Mouse (Mus musculus): Measurements from ENCODE around the gene Catsper2. TPM values are rescaled to one million over a fixed set of nuclear protein-coding genes. Genes with fewer than 3 reads are reported as not detected.

Catsper2 gene
- polyA plus RNA-seq, 2 experiments: 0.29 to 0.60 TPM

GRCm38 (mm10) chr2:121439746-121440145 is 26.2 kb upstream of the Catsper2 start:
- no peak for DNase-seq (ENCODE audit: low read depth in 3 of 3, low spot score in 3 of 3)
- H3K4me3 ChIP-seq (ENCODE audit: insufficient read depth in 1 of 2, low read depth in 2 of 2, low read length in 2 of 2): no peak overlapping the region
- no peak for ATAC-seq (ENCODE audit: insufficient read depth)
- H3K27me3 ChIP-seq (ENCODE audit: control insufficient read depth, insufficient read depth, low read length): peaks cover 3% of the 10 kb centered on the region
- no peaks in the 10 kb centered on the region for H3K9me3 ChIP-seq (ENCODE audit: control insufficient read depth, low read length)
- H3K4me1 ChIP-seq (replicated peaks; ENCODE audit: control insufficient read depth in 2 of 2, insufficient read depth in 2 of 2, low read length in 1 of 2): peaks cover 4 to 5% of the 10 kb centered on the region in 2 experiments; a peak in 3 of 4 replicates
- H3K36me3 ChIP-seq (replicated peaks; ENCODE audit: control insufficient read depth, insufficient read depth, low read depth): peaks cover 29% of the 10 kb centered on the region
- no peak for TF ChIP-seq EP300 (IDR thresholded peaks at IDR 0.05; ENCODE audit: low read depth)
- TF ChIP-seq CTCF (IDR thresholded peaks at IDR 0.05; ENCODE audit: low read depth): no peak
- no peak overlapping the region for H3K9ac ChIP-seq (replicated peaks)
- no peak overlapping the region for H3K27ac ChIP-seq
- 60% methylated on average over 4 of the region's 4 CpGs for WGBS (ENCODE audit: insufficient replicate concordance)
- no peak overlapping the region for H3K4me2 ChIP-seq (ENCODE audit: low read depth)

GRCm38 (mm10) chr2:121434854-121435253 is 21.3 kb upstream of the Catsper2 start:
- ATAC-seq (ENCODE audit: insufficient read depth) (no peak), DNase-seq (ENCODE audit: low read depth in 3 of 3, low spot score in 3 of 3) (no peak)
- H3K9me3 ChIP-seq (ENCODE audit: control insufficient read depth, low read length): no peaks in the 10 kb centered on the region
- no peak overlapping the region for H3K9ac ChIP-seq (replicated peaks)
- H3K4me2 ChIP-seq (ENCODE audit: low read depth): no peak overlapping the region
- H3K27me3 ChIP-seq (ENCODE audit: control insufficient read depth, insufficient read depth, low read length): no peaks in the 10 kb centered on the region
- H3K27ac ChIP-seq: no peak overlapping the region
- H3K4me1 ChIP-seq (replicated peaks; ENCODE audit: control insufficient read depth in 2 of 2, insufficient read depth in 2 of 2, low read length in 1 of 2): no peaks in the 10 kb centered on the region
- H3K36me3 ChIP-seq (replicated peaks; ENCODE audit: control insufficient read depth, insufficient read depth, low read depth): peaks cover 71% of the 10 kb centered on the region
- H3K4me3 ChIP-seq (ENCODE audit: insufficient read depth in 1 of 2, low read depth in 2 of 2, low read length in 2 of 2): no peak overlapping the region
- 89% methylated on average over 1 of the region's 1 CpGs for WGBS (ENCODE audit: insufficient replicate concordance)
- peak; percentile 51; the same call in 1 of the 2 replicates for TF ChIP-seq CTCF (IDR thresholded peaks at IDR 0.05; ENCODE audit: low read depth)
- TF ChIP-seq EP300 (IDR thresholded peaks at IDR 0.05; ENCODE audit: low read depth): no peak

GRCm38 (mm10) chr2:121425890-121426289 is 12.3 kb upstream of the Catsper2 start:
- 85% methylated on average over 2 of the region's 2 CpGs for WGBS (ENCODE audit: insufficient replicate concordance)
- Histone ChIP-seq H3K27me3 (ENCODE audit: control insufficient read depth, insufficient read depth, low read length) (no peaks in the 10 kb centered on the region), H3K36me3 (replicated peaks; ENCODE audit: control insufficient read depth, insufficient read depth, low read depth) (peaks cover 56% of the 10 kb centered on the region), H3K9me3 (ENCODE audit: control insufficient read depth, low read length) (no peaks in the 10 kb centered on the region), H3K9ac (replicated peaks) (no peak overlapping the region), H3K4me2 (ENCODE audit: low read depth) (no peak overlapping the region), H3K4me1 (replicated peaks; ENCODE audit: control insufficient read depth in 2 of 2, insufficient read depth in 2 of 2, low read length in 1 of 2) (no peaks in the 10 kb centered on the region), H3K27ac (no peak overlapping the region), H3K4me3 (ENCODE audit: insufficient read depth in 1 of 2, low read depth in 2 of 2, low read length in 2 of 2) (no peak overlapping the region)
- DNase-seq (ENCODE audit: low read depth in 3 of 3, low spot score in 3 of 3) (no peak), ATAC-seq (ENCODE audit: insufficient read depth) (no peak)
- TF ChIP-seq CTCF (IDR thresholded peaks at IDR 0.05; ENCODE audit: low read depth) (no peak), EP300 (IDR thresholded peaks at IDR 0.05; ENCODE audit: low read depth) (no peak)

- ATAC-seq (ENCODE audit: insufficient read depth): no peak
- Histone ChIP-seq H3K4me2 (ENCODE audit: low read depth) (no peak overlapping the region), H3K4me1 (replicated peaks; ENCODE audit: control insufficient read depth in 2 of 2, insufficient read depth in 2 of 2, low read length in 1 of 2) (no peaks in the 10 kb centered on the region; a peak in 1 of 4 replicates), H3K4me3 (ENCODE audit: insufficient read depth in 1 of 2, low read depth in 2 of 2, low read length in 2 of 2) (no peak overlapping the region), H3K36me3 (replicated peaks; ENCODE audit: control insufficient read depth, insufficient read depth, low read depth) (peaks cover 42% of the 10 kb centered on the region), H3K27me3 (ENCODE audit: control insufficient read depth, insufficient read depth, low read length) (no peaks in the 10 kb centered on the region), H3K9ac (replicated peaks) (no peak overlapping the region), H3K9me3 (ENCODE audit: control insufficient read depth, low read length) (no peaks in the 10 kb centered on the region), H3K27ac (no peak overlapping the region)
- DNase-seq (ENCODE audit: low read depth in 3 of 3, low spot score in 3 of 3): no peak
- TF ChIP-seq CTCF (IDR thresholded peaks at IDR 0.05; ENCODE audit: low read depth) (no peak), EP300 (IDR thresholded peaks at IDR 0.05; ENCODE audit: low read depth) (no peak)
- 76% methylated on average over 2 of the region's 2 CpGs for WGBS (ENCODE audit: insufficient replicate concordance)
These were observed 9.6 kb upstream of the Catsper2 start for GRCm38 (mm10) chr2:121423166-121423565.

GRCm38 (mm10) chr2:121418476-121418875 is 4.9 kb upstream of the Catsper2 start:
- ATAC-seq (ENCODE audit: insufficient read depth) (no peak), DNase-seq (ENCODE audit: low read depth in 3 of 3, low spot score in 3 of 3) (no peak)
- H3K27ac ChIP-seq: no peak overlapping the region
- TF ChIP-seq EP300 (IDR thresholded peaks at IDR 0.05; ENCODE audit: low read depth) (no peak), CTCF (IDR thresholded peaks at IDR 0.05; ENCODE audit: low read depth) (no peak)
- no peaks in the 10 kb centered on the region for H3K27me3 ChIP-seq (ENCODE audit: control insufficient read depth, insufficient read depth, low read length)
- no peak overlapping the region for H3K9ac ChIP-seq (replicated peaks)
- no peak overlapping the region for H3K4me3 ChIP-seq (ENCODE audit: insufficient read depth in 1 of 2, low read depth in 2 of 2, low read length in 2 of 2)
- 76% methylated on average over 3 of the region's 3 CpGs for WGBS (ENCODE audit: insufficient replicate concordance)
- H3K36me3 ChIP-seq (replicated peaks; ENCODE audit: control insufficient read depth, insufficient read depth, low read depth): peaks cover 31% of the 10 kb centered on the region
- H3K4me2 ChIP-seq (ENCODE audit: low read depth): no peak overlapping the region
- H3K4me1 ChIP-seq (replicated peaks; ENCODE audit: control insufficient read depth in 2 of 2, insufficient read depth in 2 of 2, low read length in 1 of 2): peaks cover 8 to 9% of the 10 kb centered on the region in 2 experiments
- H3K9me3 ChIP-seq (ENCODE audit: control insufficient read depth, low read length): no peaks in the 10 kb centered on the region

Data from liver, embryonic 14.5 days (tissue).